Mouse (Mus musculus) midbrain, embryonic 12.5 days (tissue): Measurements from ENCODE around the gene Psmd3. TPM values are rescaled to one million over a fixed set of nuclear protein-coding genes. Genes with fewer than 3 reads are reported as not detected.
"Not testable (repeated sequence)": the region's sequence is repeated elsewhere in the genome, so short reads cannot be mapped to it uniquely, and the experiment has no call there.

Experiments
- ATAC-seq: fragments of 200-750 bp; cut with Nextera tagmentation; 2 replicates; pipeline ENCODE4 v1.8.0; 2017; ENCODE audit warnings: low read depth, moderate TSS enrichment, moderate library complexity; ENCODE audit not compliant: low FRiP score
- H3K27ac ChIP-seq: fragments of 300-500 bp; sonication (generic); replicated peaks from 2 replicates; pipeline ENCODE4 v1.5.1; 2016; ENCODE audit warnings: mild to moderate bottlenecking
- H3K27me3 ChIP-seq: fragments of 300-500 bp; sonication (generic); 2 replicates; pipeline ENCODE4 v1.6.1; 2016; ENCODE audit warnings: mild to moderate bottlenecking
- H3K36me3 ChIP-seq: fragments of 300-500 bp; sonication (generic); 2 replicates; pipeline ENCODE4 v1.6.1; 2016
- H3K4me1 ChIP-seq: fragments of 300-500 bp; sonication (generic); 2 replicates; pipeline ENCODE4 v1.6.1; 2016
- H3K4me2 ChIP-seq: fragments of 300-500 bp; sonication (generic); replicated peaks from 2 replicates; pipeline ENCODE4 v1.6.1; 2016; ENCODE audit warnings: mild to moderate bottlenecking, moderate library complexity
- H3K4me3 ChIP-seq: fragments of 300-500 bp; sonication (generic); 2 replicates; pipeline ENCODE4 v1.5.1; 2016; ENCODE audit warnings: mild to moderate bottlenecking
- H3K9ac ChIP-seq: fragments of 300-500 bp; sonication (generic); replicated peaks from 2 replicates; pipeline ENCODE4 v1.6.1; 2016; ENCODE audit warnings: mild to moderate bottlenecking, moderate library complexity
- H3K9me3 ChIP-seq: fragments of 300-500 bp; sonication (generic); 2 replicates; pipeline ENCODE4 v1.6.1; 2016; ENCODE audit warnings: mild to moderate bottlenecking
- WGBS: fragments of 180-500 bp; shearing (Covaris S2); methylation state at CpG from one replicate; pipeline ENCODE4 v1.1.7; 2016; 5-methylcytosine and 5-hydroxymethylcytosine counted together
- polyA plus RNA-seq: library from polyadenylated mRNA; unstranded; fragments of >200 nt; fragmentation: Nextera tagmentation; extraction: Ambion mirVana; gene quantifications from 2 replicates; pipeline ENCODE4 v1.2.1, GENCODE M21; 2016

Gene Psmd3
- polyA plus RNA-seq, 1 experiment from 2014 or later = 244 TPM

- Histone ChIP-seq H3K27me3 (no peaks in the 10 kb centered on the region), H3K4me2 (no peak overlapping the region), H3K4me3 (no peak overlapping the region), H3K4me1 (no peaks in the 10 kb centered on the region), H3K9me3 (no peaks in the 10 kb centered on the region), H3K9ac (no peak overlapping the region), H3K27ac (no peak overlapping the region), H3K36me3 (peaks cover 86% of the 10 kb centered on the region)
- ATAC-seq = no peak
- WGBS = 91% methylated on average over 26 of the region's 26 CpGs
Measured at GRCm38 (mm10) chr11:98709001-98709741, 26.8 kb downstream of the Psmd3 start.

GRCm38 (mm10) chr11:98710416-98711045 lies 28.2 kb downstream of the Psmd3 start:
- H3K36me3 ChIP-seq = peaks cover 86% of the 10 kb centered on the region
- H3K27ac ChIP-seq = no peak overlapping the region
- no peaks in the 10 kb centered on the region for H3K9me3 ChIP-seq
- peak; percentile 44; the same call in 1 of the 2 replicates for ATAC-seq
- WGBS = 51% methylated on average over 12 of the region's 12 CpGs
- H3K27me3 ChIP-seq = no peaks in the 10 kb centered on the region
- H3K9ac ChIP-seq = no peak overlapping the region
- H3K4me1 ChIP-seq = no peaks in the 10 kb centered on the region
- no peak overlapping the region for H3K4me3 ChIP-seq
- H3K4me2 ChIP-seq = no peak overlapping the region

DNA sequence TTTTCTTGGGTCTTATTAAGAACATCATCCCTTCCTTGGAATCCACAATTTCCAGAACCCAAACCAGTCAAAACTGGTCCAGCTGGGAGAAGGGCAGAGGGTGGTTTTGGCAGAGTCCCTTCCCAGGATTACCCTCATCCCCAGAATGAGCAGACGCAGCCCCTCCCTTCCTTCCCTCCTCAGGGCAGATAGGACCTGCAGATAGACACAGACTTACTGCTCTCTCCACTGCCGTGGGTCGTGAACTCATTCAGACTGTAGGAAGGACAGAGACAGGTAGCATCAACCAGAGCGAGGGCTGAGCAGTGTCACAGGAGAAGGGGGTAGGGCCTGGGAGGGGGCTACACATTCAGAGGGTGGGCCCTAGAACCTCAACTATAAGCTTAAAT lies 28.7 kb downstream of the Psmd3 start:
- H3K36me3 ChIP-seq = peaks cover 86% of the 10 kb centered on the region

GRCm38 (mm10) chr11:98712009-98712408 lies 29.7 kb downstream of the Psmd3 start:
- not testable (repeated sequence) for H3K4me1 ChIP-seq, H3K9me3 ChIP-seq, H3K27me3 ChIP-seq, H3K9ac ChIP-seq, ATAC-seq, H3K4me2 ChIP-seq, H3K4me3 ChIP-seq, H3K27ac ChIP-seq
- WGBS = 88% methylated on average over 6 of the region's 6 CpGs
- peaks cover 86% of the 10 kb centered on the region for H3K36me3 ChIP-seq

More for the DNA sequence above, 28.7 kb downstream of the Psmd3 start:
- Histone ChIP-seq H3K4me1 (no peaks in the 10 kb centered on the region), H3K9ac (no peak overlapping the region), H3K4me2 (no peak overlapping the region), H3K27ac (no peak overlapping the region), H3K4me3 (no peak overlapping the region), H3K9me3 (no peaks in the 10 kb centered on the region), H3K27me3 (no peaks in the 10 kb centered on the region)
- 79% methylated on average over 4 of the region's 4 CpGs for WGBS
- no peak for ATAC-seq

GRCm38 (mm10) chr11:98713703-98714102 lies 31.3 kb downstream of the Psmd3 start:
- H3K4me1 ChIP-seq = peaks cover 9% of the 10 kb centered on the region
- no peak overlapping the region for H3K27ac ChIP-seq
- WGBS = 87% methylated on average over 12 of the region's 12 CpGs
- no peak for ATAC-seq
- no peak overlapping the region for H3K4me3 ChIP-seq
- no peak overlapping the region for H3K9ac ChIP-seq
- no peak overlapping the region for H3K4me2 ChIP-seq
- no peaks in the 10 kb centered on the region for H3K27me3 ChIP-seq
- H3K9me3 ChIP-seq = no peaks in the 10 kb centered on the region
- peaks cover 77% of the 10 kb centered on the region for H3K36me3 ChIP-seq

- H3K36me3 ChIP-seq = peaks cover 64% of the 10 kb centered on the region
- no peak for ATAC-seq
- H3K4me1 ChIP-seq = peaks cover 9% of the 10 kb centered on the region
- H3K9ac ChIP-seq = no peak overlapping the region
- no peaks in the 10 kb centered on the region for H3K9me3 ChIP-seq
- no peaks in the 10 kb centered on the region for H3K27me3 ChIP-seq
- H3K27ac ChIP-seq = no peak overlapping the region
- H3K4me3 ChIP-seq = no peak overlapping the region
- WGBS = 94% methylated on average over 9 of the region's 9 CpGs
- H3K4me2 ChIP-seq = no peak overlapping the region
Measured at GRCm38 (mm10) chr11:98715946-98716345, 33.6 kb downstream of the Psmd3 start.

GRCm38 (mm10) chr11:98717904-98718303 lies 35.5 kb downstream of the Psmd3 start:
- Histone ChIP-seq H3K9ac (no peak overlapping the region), H3K36me3 (peaks cover 61% of the 10 kb centered on the region)
- ATAC-seq = no peak

DNA sequence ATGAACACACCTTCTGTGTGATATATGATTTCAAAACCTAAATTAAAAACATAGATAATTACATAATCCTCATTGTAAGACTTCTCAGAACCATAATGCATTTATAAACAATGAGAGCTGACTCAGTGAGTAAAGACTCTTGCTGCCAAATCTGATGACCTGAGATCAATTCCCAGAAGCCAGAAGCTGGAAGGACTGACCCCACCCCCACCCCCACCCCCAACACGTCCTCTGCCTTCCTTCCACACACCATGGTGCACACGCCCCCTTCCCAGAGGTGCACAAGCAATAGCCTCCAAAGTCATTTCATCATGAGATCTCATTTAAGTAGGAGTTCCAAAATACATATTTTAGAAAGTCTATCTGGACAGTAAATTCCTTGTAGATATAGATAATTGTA lies 38.4 kb downstream of the Psmd3 start:
- H3K27ac ChIP-seq = no peak overlapping the region
- no peak overlapping the region for H3K4me2 ChIP-seq
- H3K27me3 ChIP-seq = no peaks in the 10 kb centered on the region
- H3K9ac ChIP-seq = no peak overlapping the region
- H3K4me1 ChIP-seq = peaks cover 9% of the 10 kb centered on the region
- H3K36me3 ChIP-seq = peaks cover 56% of the 10 kb centered on the region
- H3K4me3 ChIP-seq = no peak overlapping the region
- 82% methylated on average over 2 of the region's 2 CpGs for WGBS
- no peaks in the 10 kb centered on the region for H3K9me3 ChIP-seq
- ATAC-seq = no peak

More at GRCm38 (mm10) chr11:98717904-98718303, 35.5 kb downstream of the Psmd3 start:
- Histone ChIP-seq H3K4me2 (no peak overlapping the region), H3K4me3 (no peak overlapping the region), H3K9me3 (no peaks in the 10 kb centered on the region), H3K27me3 (no peaks in the 10 kb centered on the region), H3K4me1 (peaks cover 9% of the 10 kb centered on the region), H3K27ac (0 out of 2 replicates have a peak overlapping the region, but pooled peaks have one; percentile 4)
- 18% methylated on average over 13 of the region's 13 CpGs for WGBS

- no peak overlapping the region for H3K4me3 ChIP-seq
- ATAC-seq = no peak
- H3K4me2 ChIP-seq = no peak overlapping the region
- 73% methylated on average over 24 of the region's 24 CpGs for WGBS
- H3K4me1 ChIP-seq = peaks cover 9% of the 10 kb centered on the region
- H3K9me3 ChIP-seq = no peaks in the 10 kb centered on the region
- H3K36me3 ChIP-seq = peaks cover 55% of the 10 kb centered on the region
- no peak overlapping the region for H3K27ac ChIP-seq
- H3K27me3 ChIP-seq = no peaks in the 10 kb centered on the region
- no peak overlapping the region for H3K9ac ChIP-seq
Measured at GRCm38 (mm10) chr11:98721458-98722226, 39.3 kb downstream of the Psmd3 start.

DNA sequence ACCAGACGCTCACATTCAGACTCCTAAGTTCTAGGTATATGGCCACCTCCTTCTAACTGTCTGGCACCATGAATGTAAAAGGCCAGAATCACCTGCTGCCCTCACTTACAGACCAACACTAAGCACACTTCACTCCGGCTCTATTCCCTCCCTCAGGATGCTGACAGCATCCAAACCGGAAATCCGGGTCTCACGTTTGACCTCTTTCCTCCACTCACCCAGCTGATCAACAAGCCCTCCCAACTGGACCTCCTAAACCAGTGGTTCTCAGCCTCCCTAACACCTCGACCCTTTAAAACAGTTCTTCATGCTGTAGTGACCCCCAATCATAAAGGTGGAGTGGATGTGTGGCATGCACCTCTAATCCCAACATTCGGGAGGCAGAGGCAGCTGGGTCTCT lies 40.7 kb downstream of the Psmd3 start:
- Histone ChIP-seq H3K4me1 (peaks cover 5% of the 10 kb centered on the region), H3K27me3 (no peaks in the 10 kb centered on the region), H3K9ac (no peak overlapping the region), H3K36me3 (peaks cover 55% of the 10 kb centered on the region), H3K4me3 (no peak overlapping the region), H3K9me3 (no peaks in the 10 kb centered on the region), H3K4me2 (no peak overlapping the region), H3K27ac (no peak overlapping the region)
- ATAC-seq = no peak
- 86% methylated on average over 7 of the region's 7 CpGs for WGBS

- H3K4me2 ChIP-seq = no peak overlapping the region
- no peak overlapping the region for H3K9ac ChIP-seq
- peaks cover 49% of the 10 kb centered on the region for H3K36me3 ChIP-seq
- H3K4me1 ChIP-seq = peaks cover 7% of the 10 kb centered on the region; the same call in 1 of the 2 replicates
- ATAC-seq = no peak
- H3K27me3 ChIP-seq = no peaks in the 10 kb centered on the region
- no peak overlapping the region for H3K4me3 ChIP-seq
- 94% methylated on average over 15 of the region's 15 CpGs for WGBS
- H3K27ac ChIP-seq = no peak overlapping the region
- H3K9me3 ChIP-seq = no peaks in the 10 kb centered on the region
Measured at GRCm38 (mm10) chr11:98725926-98726506, 43.7 kb downstream of the Psmd3 start.
